Mouse (Mus musculus) neural tube, embryonic 14.5 days (tissue): ENCODE measurements around the gene Trim8. TPM values are rescaled to one million over a fixed set of nuclear protein-coding genes. Genes with fewer than 3 reads are reported as not detected.

Experiments used
- ATAC-seq: fragments of 200-750 bp; cut with Nextera tagmentation; 2 replicates; pipeline ENCODE4 v1.8.0; 2017; ENCODE audit warnings: low read depth, mild to moderate bottlenecking, moderate TSS enrichment, moderate library complexity
- H3K27ac ChIP-seq: fragments of 300-500 bp; sonication (generic); 2 replicates; pipeline ENCODE4 v1.5.1; 2014; ENCODE audit warnings: low read depth, mild to moderate bottlenecking, control low read depth, low read length, moderate library complexity, mixed read lengths
- H3K27me3 ChIP-seq: fragments of 300-500 bp; sonication (generic); 2 replicates; pipeline ENCODE4 v1.6.1; 2014; ENCODE audit warnings: low read length; ENCODE audit not compliant: control insufficient read depth, insufficient read depth
- H3K36me3 ChIP-seq: fragments of 300-500 bp; sonication (generic); 2 replicates; pipeline ENCODE4 v1.6.1; 2014; ENCODE audit warnings: low read length, mixed read lengths; ENCODE audit not compliant: control insufficient read depth, insufficient read depth
- H3K4me1 ChIP-seq: fragments of 300-500 bp; sonication (generic); 2 replicates; pipeline ENCODE4 v1.6.1; 2014; ENCODE audit warnings: low read length; ENCODE audit not compliant: control insufficient read depth, insufficient read depth
- H3K4me2 ChIP-seq: fragments of 300-500 bp; sonication (generic); 2 replicates; pipeline ENCODE4 v1.6.1; 2014; ENCODE audit warnings: mild to moderate bottlenecking, low read depth, low read length, control low read depth
- H3K4me3 ChIP-seq: fragments of 300-500 bp; sonication (generic); 2 replicates; pipeline ENCODE4 v1.5.1; 2014; ENCODE audit warnings: low read depth, low read length, control low read depth, mixed read lengths
- H3K9ac ChIP-seq: fragments of 300-500 bp; sonication (generic); replicated peaks from 2 replicates; pipeline ENCODE4 v1.6.1; 2014; ENCODE audit warnings: low read depth, mild to moderate bottlenecking, control low read depth, low read length, mixed read lengths
- H3K9me3 ChIP-seq: fragments of 300-500 bp; sonication (generic); 2 replicates; pipeline ENCODE4 v1.6.1; 2016; ENCODE audit warnings: low read length; ENCODE audit not compliant: control insufficient read depth
- WGBS: fragments of 180-500 bp; shearing (Covaris S2); extraction: QIAGEN DNeasy Blood & Tissue Kit; methylation state at CpG from one replicate; pipeline ENCODE4 v1.1.7; 2014; 5-methylcytosine and 5-hydroxymethylcytosine counted together
- polyA plus RNA-seq: library from polyadenylated mRNA; unstranded; fragments of >200 nt; fragmentation: Nextera tagmentation; extraction: Ambion mirVana; gene quantifications from 2 replicates; pipeline ENCODE4 v1.2.1, GENCODE M21; 2014

Trim8 gene
- polyA plus RNA-seq, 1 experiment from 2014 or later, result 32.2 TPM

GRCm38 (mm10) chr19:46477432-46477845, 24.1 kb upstream of the Trim8 start:
- Histone ChIP-seq H3K4me1 (0 out of 2 replicates have a peak, but pooled peaks cover 4% of the 10 kb centered on the region), H3K9me3 (no peaks in the 10 kb centered on the region), H3K4me2 (no peak overlapping the region), H3K9ac (no peak overlapping the region), H3K27ac (peak overlapping the region; percentile 17; the same call in 1 of the 2 replicates), H3K4me3 (no peak overlapping the region), H3K27me3 (no peaks in the 10 kb centered on the region), H3K36me3 (peaks cover 24% of the 10 kb centered on the region)
- no peak for ATAC-seq
- WGBS, result 28% methylated on average over 10 of the region's 10 CpGs

GRCm38 (mm10) chr19:46478242-46478641, 23.3 kb upstream of the Trim8 start:
- Histone ChIP-seq H3K36me3 (peaks cover 24% of the 10 kb centered on the region), H3K9ac (no peak overlapping the region), H3K27me3 (no peaks in the 10 kb centered on the region), H3K9me3 (no peaks in the 10 kb centered on the region), H3K4me1 (0 out of 2 replicates have a peak, but pooled peaks cover 4% of the 10 kb centered on the region), H3K4me2 (no peak overlapping the region), H3K27ac (0 out of 2 replicates have a peak overlapping the region, but pooled peaks have one; percentile 17), H3K4me3 (no peak overlapping the region)
- ATAC-seq, result no peak
- 90% methylated on average over 4 of the region's 4 CpGs for WGBS

GRCm38 (mm10) chr19:46478826-46479225, 22.7 kb upstream of the Trim8 start:
- Histone ChIP-seq H3K4me1 (0 out of 2 replicates have a peak, but pooled peaks cover 5% of the 10 kb centered on the region), H3K27ac (no peak overlapping the region)
- WGBS, result 87% methylated on average over 5 of the region's 5 CpGs

GRCm38 (mm10) chr19:46479306-46480075, 22.0 kb upstream of the Trim8 start:
- Histone ChIP-seq H3K27ac (no peak overlapping the region; the same call in 1 of the 2 replicates), H3K9me3 (no peaks in the 10 kb centered on the region), H3K9ac (no peak overlapping the region), H3K36me3 (peaks cover 17% of the 10 kb centered on the region), H3K4me1 (0 out of 2 replicates have a peak, but pooled peaks cover 7% of the 10 kb centered on the region), H3K4me3 (no peak overlapping the region), H3K27me3 (no peaks in the 10 kb centered on the region), H3K4me2 (no peak overlapping the region)
- 81% methylated on average over 21 of the region's 21 CpGs for WGBS
- no peak for ATAC-seq

More at GRCm38 (mm10) chr19:46478826-46479225, 22.7 kb upstream of the Trim8 start:
- no peak for ATAC-seq
- H3K4me2 ChIP-seq, result no peak overlapping the region
- peaks cover 21% of the 10 kb centered on the region for H3K36me3 ChIP-seq
- H3K9me3 ChIP-seq, result no peaks in the 10 kb centered on the region
- H3K27me3 ChIP-seq, result no peaks in the 10 kb centered on the region
- no peak overlapping the region for H3K4me3 ChIP-seq
- no peak overlapping the region for H3K9ac ChIP-seq

GRCm38 (mm10) chr19:46480624-46481345, 20.7 kb upstream of the Trim8 start:
- 0 out of 2 replicates have a peak, but pooled peaks cover 7% of the 10 kb centered on the region for H3K4me1 ChIP-seq
- peaks cover 14% of the 10 kb centered on the region for H3K36me3 ChIP-seq
- no peak overlapping the region for H3K4me2 ChIP-seq
- WGBS, result 75% methylated on average over 10 of the region's 10 CpGs
- no peaks in the 10 kb centered on the region for H3K27me3 ChIP-seq
- H3K4me3 ChIP-seq, result no peak overlapping the region
- H3K9me3 ChIP-seq, result no peaks in the 10 kb centered on the region
- H3K27ac ChIP-seq, result no peak overlapping the region
- H3K9ac ChIP-seq, result no peak overlapping the region
- no peak for ATAC-seq

GRCm38 (mm10) chr19:46481352-46481751, 20.1 kb upstream of the Trim8 start:
- 31% methylated on average over 3 of the region's 3 CpGs for WGBS
- Histone ChIP-seq H3K27me3 (no peaks in the 10 kb centered on the region), H3K27ac (no peak overlapping the region), H3K4me1 (0 out of 2 replicates have a peak, but pooled peaks cover 7% of the 10 kb centered on the region), H3K4me3 (no peak overlapping the region), H3K4me2 (no peak overlapping the region), H3K36me3 (peaks cover 17% of the 10 kb centered on the region), H3K9ac (no peak overlapping the region), H3K9me3 (no peaks in the 10 kb centered on the region)
- ATAC-seq, result no peak

- WGBS, result 34% methylated on average over 4 of the region's 4 CpGs
- no peak overlapping the region for H3K9ac ChIP-seq
- H3K36me3 ChIP-seq, result peaks cover 17% of the 10 kb centered on the region
- no peak for ATAC-seq
- H3K9me3 ChIP-seq, result no peaks in the 10 kb centered on the region
- no peak overlapping the region for H3K4me2 ChIP-seq
- no peak overlapping the region for H3K27ac ChIP-seq
- no peak overlapping the region for H3K4me3 ChIP-seq
- H3K27me3 ChIP-seq, result no peaks in the 10 kb centered on the region
- 0 out of 2 replicates have a peak, but pooled peaks cover 7% of the 10 kb centered on the region for H3K4me1 ChIP-seq
These were observed 19.7 kb upstream of the Trim8 start for GRCm38 (mm10) chr19:46481756-46482155.

GRCm38 (mm10) chr19:46482896-46483516, 18.5 kb upstream of the Trim8 start:
- no peak overlapping the region for H3K9ac ChIP-seq
- H3K4me3 ChIP-seq, result no peak overlapping the region
- ATAC-seq, result no peak
- no peak overlapping the region for H3K27ac ChIP-seq
- 57% methylated on average over 17 of the region's 17 CpGs for WGBS
- no peaks in the 10 kb centered on the region for H3K9me3 ChIP-seq
- no peak overlapping the region for H3K4me2 ChIP-seq
- H3K4me1 ChIP-seq, result 0 out of 2 replicates have a peak, but pooled peaks cover 7% of the 10 kb centered on the region
- no peaks in the 10 kb centered on the region for H3K27me3 ChIP-seq
- H3K36me3 ChIP-seq, result peaks cover 16% of the 10 kb centered on the region
